Mouse (Mus musculus) spleen, adult 2 months (tissue): ENCODE measurements at regions not wholly inside any gene's neighbourhood (a gene's known extent, or its start where the extent isn't known, plus 50 kb on each side); places are given as distances from the start of the nearest gene placed in this dataset.

ENCODE experiments used
- CTCF ChIP-seq: fragments of 200-500 bp; IDR thresholded peaks from 2 replicates; pipeline ENCODE4 v1.5.1; 2011; ENCODE audit warnings: mild to moderate bottlenecking, inconsistent platforms; ENCODE audit not compliant: insufficient read depth, insufficient read length, insufficient replicate concordance; ENCODE audit errors: extremely low read depth
- POLR2A ChIP-seq: fragments of 200-500 bp; IDR thresholded peaks from 2 replicates; pipeline ENCODE4 v1.6.1; 2011; ENCODE audit warnings: low read depth, low read length, inconsistent platforms

GRCm38 (mm10) chr5:33516211-33516610 lies 82.4 kb upstream of the Nkx1-1 start:
- TF ChIP-seq POLR2A: no peak
- no peak for TF ChIP-seq CTCF
